Mouse (Mus musculus) adrenal gland, postnatal 36 days (tissue): Measurements from ENCODE around the gene Ccdc134. TPM values are rescaled to one million over a fixed set of nuclear protein-coding genes. Genes with fewer than 3 reads are reported as not detected.
"Not testable (repeated sequence)": the region's sequence is repeated elsewhere in the genome, so short reads cannot be mapped to it uniquely, and the experiment has no call there.

Source experiments
- DNase-seq, 2 experiments: peaks; one replicate each; pipeline ENCODE4 v3.0.0; 2021; ENCODE audit warnings: mixed read lengths in 1 of 2
- long read RNA-seq, 2 experiments: library from polyadenylated mRNA; stranded (forward); transcript quantifications; one replicate each; pipeline ENCODE4 v2.0.0; 2021; ENCODE audit warnings: borderline sequencing depth in 2 of 2
- total RNA-seq, 2 experiments: library from RNA; stranded (reverse); gene quantifications; 2 replicates each; pipeline ENCODE4 v1.2.3; 2021

Ccdc134 gene
- total RNA-seq: 10 to 100 TPM in 1 of 2 experiments, 1 to 10 TPM in 1; 6.7 to 11.3 TPM
- long read RNA-seq, experiment 1, transcript Ccdc134-201 (7 exons, 2,046 nt): major isoform, 21 of 26 reads
- long read RNA-seq, experiment 1, partial matches to known transcripts: 2 of 26 reads
- long read RNA-seq, experiment 1, other reads (novel, unspliced or antisense): 3 of 26 reads
- long read RNA-seq, experiment 2, transcript Ccdc134-201 (7 exons, 2,046 nt): major isoform, 5 of 8 reads
- long read RNA-seq, experiment 2, partial matches to known transcripts: 0 of 8 reads
- long read RNA-seq, experiment 2, other reads (novel, unspliced or antisense): 3 of 8 reads

- peak; percentile 98 to 99 for DNase-seq
These were observed at the start of gene Ccdc134 for GRCm38 (mm10) chr15:82127426-82128374. TSS of gene Ccdc134 (plus strand) at chr15:82127922.

- no peak for DNase-seq
These were observed 47.8 kb upstream of the Ccdc134 start for GRCm38 (mm10) chr15:82079883-82080282.

DNA sequence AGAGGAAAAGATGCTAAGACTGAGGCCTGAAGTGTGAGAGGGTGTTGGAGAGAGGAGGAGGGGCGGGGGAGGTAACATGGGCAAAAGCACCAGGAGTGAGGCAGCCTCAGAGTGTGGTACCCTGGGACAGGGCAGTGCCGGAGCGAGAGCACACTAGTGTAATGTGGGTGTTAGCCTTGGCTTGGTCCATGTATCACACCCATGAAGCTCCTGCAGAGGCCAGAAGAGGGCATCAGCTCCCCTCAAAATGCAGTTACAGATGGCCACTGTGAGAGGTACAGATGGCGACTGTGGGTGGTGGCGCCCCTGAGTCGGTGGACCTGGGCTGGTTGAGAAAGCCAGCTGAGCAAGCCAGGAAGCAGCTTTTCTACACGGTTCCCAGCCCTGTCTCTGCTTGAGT is 46.6 kb upstream of the Ccdc134 start:
- peak; percentile 28 to 41 for DNase-seq

DNA sequence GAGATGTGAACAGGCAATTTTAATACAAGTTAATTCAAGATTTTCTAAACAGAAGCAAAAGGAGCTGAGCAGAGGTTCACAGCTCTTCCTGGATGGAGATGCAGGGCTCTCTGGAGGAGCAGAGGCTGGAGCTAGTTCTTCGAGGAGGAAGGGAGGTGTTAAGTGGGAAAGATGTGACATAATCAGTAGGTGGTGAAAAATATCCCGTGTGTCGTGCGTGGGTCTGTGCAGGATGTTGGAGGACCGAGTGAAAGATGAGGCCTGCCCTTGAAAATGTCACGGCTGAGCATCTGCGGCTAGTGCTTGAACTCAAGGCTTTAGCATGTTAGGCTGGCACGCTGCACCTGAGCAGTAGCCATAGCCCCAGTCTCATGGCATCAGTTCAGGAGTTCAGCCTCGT is 42.1 kb upstream of the Ccdc134 start:
- DNase-seq: no peak

- DNase-seq: peak; percentile 34 to 51
These were observed 41.6 kb upstream of the Ccdc134 start for GRCm38 (mm10) chr15:82086131-82086530.

DNA sequence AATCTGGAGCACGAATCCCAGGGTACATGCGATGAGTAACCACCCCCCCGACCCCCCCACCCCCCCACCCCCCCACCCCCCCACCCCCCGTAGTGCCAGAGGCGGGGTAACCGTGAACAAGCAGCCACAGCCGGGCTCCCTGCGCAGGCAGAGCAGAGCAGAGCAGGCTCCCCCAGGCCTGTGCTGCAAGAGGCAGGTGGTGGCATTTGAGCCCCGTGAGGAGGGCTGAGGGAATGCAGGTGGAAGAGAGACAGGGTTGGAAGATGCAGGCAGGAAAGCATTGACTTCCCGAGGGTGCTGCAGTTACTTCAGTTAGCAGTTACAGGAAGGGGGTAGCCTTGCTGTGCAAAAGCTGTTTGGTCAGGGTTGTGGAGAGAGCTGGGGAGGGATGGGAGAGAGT is 40.5 kb upstream of the Ccdc134 start:
- DNase-seq: no peak

- peak; percentile 9 to 46 for DNase-seq
These were observed 36.7 kb upstream of the Ccdc134 start for GRCm38 (mm10) chr15:82091061-82091460.

DNA sequence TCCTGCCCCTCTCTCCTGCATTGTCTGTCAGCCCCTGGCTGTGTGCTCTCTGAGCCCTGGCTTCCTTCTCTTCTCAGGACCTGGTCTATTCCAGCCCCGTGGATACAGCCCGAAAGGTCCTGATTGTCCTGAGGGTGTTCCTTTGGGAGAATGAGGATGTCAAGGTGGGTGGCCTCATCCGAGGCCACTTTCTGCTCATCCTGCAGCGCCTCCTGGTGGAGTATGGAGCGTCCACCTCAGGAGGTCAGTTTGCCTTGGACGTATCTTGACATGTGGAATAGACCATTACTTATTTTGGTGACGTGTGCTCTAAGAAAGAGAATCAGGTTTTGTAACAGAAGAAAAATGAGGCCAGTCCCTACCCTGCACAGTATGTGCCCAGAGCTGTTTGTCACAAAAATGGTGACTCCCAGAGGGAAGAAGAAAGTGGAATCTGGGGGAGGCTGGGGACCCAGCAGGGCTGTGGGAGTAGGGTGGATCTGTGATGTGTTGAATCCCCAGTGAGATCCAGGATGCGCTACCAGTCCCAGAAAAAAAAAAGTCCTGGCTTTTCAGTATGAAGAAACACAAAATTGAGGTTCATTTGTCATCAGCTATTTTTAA is 20.7 kb upstream of the Ccdc134 start:
- peak; percentile 76 to 79 for DNase-seq

GRCm38 (mm10) chr15:82120544-82120943 is 7.2 kb upstream of the Ccdc134 start:
- no peak for DNase-seq

GRCm38 (mm10) chr15:82126690-82127089 is 1.0 kb upstream of the Ccdc134 start:
- not testable (repeated sequence) for DNase-seq

DNA sequence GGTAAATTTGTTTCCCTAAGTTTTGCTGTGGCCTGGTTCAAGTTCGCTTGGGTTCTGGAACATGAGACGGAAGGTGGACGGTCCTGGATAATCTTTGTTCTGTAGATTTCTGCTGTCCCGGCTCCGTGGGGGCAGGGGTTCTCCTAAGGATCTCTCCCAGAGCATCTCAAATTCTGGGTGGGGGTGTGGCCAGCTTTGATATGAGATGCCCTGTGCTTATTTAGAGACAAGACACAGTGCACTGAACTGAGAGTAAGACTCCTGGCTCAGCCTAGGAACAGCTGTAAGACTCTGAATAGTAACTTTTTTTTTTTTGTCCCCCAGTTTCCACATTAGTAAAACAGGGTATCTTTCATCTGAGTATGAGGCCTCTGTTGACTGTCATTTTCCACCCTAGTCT is 676 bp downstream of the Ccdc134 start:
- peak in 1 of 2 experiments; percentile 29 for DNase-seq

- DNase-seq: no peak
These were observed 2.9 kb downstream of the Ccdc134 start for GRCm38 (mm10) chr15:82130599-82130998.

GRCm38 (mm10) chr15:82135372-82135771 is 7.7 kb downstream of the Ccdc134 start:
- DNase-seq: no peak

DNA sequence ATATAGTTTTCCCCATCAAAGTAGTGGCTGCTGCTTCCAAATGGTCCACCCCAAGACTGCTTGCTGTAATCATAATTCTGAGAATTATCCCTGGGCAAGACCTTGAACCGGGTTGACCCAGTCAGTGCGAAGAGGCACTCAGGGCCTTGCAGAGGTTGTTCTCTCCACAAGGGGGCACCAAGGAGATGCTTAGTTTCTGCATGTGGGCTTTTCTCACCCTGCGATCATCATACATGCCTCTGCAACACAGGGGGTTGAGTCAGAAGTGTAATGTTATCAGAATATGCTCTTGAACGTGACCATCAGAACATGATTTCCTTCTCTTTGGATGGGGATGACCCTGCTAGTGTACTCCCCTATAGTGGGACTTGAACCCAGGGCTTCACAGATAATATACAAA is 10.8 kb downstream of the Ccdc134 start:
- DNase-seq: peak; percentile 62 to 75

DNA sequence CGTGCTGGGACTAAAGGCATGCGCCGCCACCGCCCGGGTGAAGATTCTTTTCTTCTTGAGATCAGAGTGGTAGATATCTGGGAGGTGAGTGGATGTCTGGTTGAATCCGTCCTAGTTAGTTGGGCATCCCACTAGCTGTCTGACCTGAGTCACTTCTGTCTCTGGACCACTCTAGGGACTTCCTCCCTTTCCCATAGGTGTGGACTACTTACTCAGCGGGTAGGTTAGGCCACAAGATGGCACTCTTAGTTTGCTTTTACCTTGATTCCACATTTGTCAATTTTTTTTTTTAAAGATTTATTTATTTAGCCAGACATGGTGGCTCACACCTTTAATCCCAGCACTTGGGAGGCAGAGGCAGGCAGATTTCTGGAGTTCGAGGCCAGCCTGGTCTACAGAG is 11.5 kb downstream of the Ccdc134 start:
- no peak for DNase-seq

- no peak for DNase-seq
These were observed 12.6 kb downstream of the Ccdc134 start for GRCm38 (mm10) chr15:82140355-82140754.

DNA sequence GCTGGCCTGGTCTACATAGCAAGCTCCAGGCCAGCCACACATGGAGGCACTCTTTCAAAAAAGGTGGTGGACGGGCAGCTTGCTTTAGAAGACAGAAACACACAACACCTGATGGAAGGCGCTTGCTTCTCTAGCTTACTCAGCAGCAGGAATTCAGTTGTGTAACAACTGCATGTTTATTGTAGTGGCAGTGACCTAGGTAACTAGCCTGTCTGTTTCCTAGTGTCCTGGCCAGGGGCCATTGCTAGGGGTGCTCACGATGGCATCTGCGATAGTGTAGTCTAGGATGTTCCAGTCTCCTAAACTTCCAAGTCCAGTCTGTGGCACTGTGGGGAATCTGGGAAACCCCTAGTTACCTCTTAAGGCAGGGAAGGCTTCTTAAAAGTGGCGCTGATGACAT is 16.4 kb downstream of the Ccdc134 start:
- DNase-seq: no peak

GRCm38 (mm10) chr15:82145408-82145807 is 17.7 kb downstream of the Ccdc134 start:
- no peak for DNase-seq

DNA sequence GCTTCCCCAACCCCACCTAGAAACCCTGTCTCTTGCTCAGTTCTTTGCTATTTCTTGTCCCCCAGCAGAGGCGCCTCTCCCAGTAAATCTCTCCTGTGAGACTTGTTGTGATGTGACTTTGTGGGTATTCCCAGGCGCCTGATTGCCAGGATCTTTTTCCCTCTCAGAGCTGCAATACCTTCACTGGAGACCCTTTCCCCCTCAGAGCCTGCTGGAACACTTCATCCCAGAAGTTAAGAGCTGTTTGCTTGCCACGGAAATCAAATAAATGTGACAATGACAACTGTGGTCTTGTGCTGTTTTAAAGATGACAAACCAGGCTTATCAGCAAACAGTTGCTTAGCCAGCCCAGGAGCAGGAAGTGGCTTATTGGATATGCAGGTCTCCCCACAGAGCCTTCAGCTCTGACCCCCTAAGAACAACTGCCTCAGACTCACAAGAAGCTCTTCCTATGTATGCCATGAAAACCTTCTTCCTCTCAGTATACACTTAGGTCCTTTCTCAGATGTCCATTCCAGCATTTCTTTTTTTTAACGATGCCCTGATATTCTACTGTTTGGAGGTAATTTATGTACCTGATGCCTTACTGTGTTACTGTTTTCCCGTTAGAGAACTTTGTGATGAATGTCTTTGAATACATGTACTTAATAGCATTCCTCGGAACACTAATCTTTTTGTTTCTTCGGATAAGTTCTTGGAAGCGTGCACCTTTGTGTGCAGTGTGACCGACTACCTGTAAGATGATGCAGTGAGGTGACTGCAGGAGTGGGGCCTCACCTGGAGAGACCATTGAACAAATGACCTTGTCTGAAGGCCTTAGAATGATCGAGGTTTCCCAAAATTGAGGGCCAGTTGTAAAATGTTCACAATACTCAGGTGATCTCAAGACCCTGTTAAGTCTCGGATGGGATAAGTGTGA is 18.4 kb downstream of the Ccdc134 start:
- no peak for DNase-seq

- peak; percentile 99 for DNase-seq
These were observed 19.3 kb downstream of the Ccdc134 start, which contains the start of gene Srebf2 for GRCm38 (mm10) chr15:82146770-82147610. TSS of gene Srebf2 (plus strand) at chr15:82147181.
